Mouse (Mus musculus): ENCODE results near the gene Pla1a.
"Not testable (repeated sequence)": the region's sequence is repeated elsewhere in the genome, so short reads cannot be mapped to it uniquely, and the experiment has no call there.

Pla1a gene

DNA sequence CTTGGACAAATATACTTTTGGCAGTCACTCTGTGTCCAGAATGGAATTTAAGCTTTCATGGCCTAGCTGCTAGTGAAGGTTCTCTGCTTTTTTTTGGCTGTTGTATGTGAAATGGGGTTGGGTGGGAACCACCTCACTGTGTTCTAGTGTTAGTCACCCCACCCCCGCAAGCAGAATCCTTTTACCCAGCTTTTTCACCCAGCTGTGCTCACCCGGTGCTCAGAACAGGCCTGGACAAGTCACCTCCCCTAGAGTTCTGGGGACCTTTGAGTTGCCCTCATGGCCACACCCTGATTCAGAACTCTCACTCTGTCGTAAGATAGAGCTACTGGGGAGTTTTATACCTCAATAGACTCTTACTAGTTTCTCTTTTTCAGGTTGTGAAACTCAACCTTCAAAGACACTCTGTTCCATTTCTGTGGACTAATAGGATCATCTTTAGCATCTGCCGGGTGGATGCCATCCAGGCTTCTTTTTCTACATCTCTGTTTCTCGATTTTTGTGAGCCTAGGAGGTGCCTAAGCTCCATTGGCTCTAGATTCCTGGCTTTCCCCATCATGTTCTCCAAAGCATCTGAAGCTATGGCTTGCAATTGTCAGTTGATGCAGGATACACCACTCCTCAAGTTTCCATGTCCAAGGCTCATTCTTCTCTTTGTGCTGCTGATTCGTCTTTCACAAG lies 25.8 kb upstream of the Pla1a start:
- no peak for DNase-seq (ENCODE audit: low read depth, low spot score)

DNA sequence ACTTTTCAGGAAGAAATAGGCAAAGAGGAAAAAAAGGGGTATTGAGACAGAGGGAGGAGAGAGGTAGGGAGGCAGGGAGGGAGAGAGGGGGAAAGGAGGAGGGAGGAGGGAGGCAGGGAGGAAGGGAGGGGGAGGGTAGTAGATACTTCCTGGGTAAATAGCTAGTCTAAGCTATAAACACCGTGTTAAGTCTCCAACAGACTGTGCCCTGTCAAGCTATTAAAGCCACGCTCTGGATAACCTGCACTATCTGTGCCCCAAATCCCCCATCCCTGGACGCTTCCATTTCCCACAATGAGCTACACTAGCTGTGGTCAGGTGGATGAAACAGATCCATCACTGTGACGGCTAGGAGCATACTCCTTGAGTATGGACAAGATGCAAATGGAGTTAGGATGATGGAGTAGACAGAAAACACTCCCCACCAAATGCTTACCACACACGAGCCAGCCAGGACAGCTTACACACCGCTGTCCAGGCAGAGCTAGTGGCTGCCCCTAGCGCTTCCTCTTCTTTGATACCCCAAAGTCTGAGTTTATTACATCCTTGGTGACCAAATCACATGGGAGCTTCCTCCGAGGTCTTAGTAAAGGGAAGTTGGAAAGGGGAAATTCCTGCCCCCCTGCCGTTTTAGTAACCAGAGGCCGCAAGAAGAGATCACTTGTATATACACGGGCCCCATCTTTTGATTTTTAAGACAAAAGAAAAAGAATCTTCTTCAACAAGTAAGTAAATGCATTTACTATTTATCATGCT lies 24.0 kb upstream of the Pla1a start:
- no peak for DNase-seq (ENCODE audit: low read depth, low spot score)

DNA sequence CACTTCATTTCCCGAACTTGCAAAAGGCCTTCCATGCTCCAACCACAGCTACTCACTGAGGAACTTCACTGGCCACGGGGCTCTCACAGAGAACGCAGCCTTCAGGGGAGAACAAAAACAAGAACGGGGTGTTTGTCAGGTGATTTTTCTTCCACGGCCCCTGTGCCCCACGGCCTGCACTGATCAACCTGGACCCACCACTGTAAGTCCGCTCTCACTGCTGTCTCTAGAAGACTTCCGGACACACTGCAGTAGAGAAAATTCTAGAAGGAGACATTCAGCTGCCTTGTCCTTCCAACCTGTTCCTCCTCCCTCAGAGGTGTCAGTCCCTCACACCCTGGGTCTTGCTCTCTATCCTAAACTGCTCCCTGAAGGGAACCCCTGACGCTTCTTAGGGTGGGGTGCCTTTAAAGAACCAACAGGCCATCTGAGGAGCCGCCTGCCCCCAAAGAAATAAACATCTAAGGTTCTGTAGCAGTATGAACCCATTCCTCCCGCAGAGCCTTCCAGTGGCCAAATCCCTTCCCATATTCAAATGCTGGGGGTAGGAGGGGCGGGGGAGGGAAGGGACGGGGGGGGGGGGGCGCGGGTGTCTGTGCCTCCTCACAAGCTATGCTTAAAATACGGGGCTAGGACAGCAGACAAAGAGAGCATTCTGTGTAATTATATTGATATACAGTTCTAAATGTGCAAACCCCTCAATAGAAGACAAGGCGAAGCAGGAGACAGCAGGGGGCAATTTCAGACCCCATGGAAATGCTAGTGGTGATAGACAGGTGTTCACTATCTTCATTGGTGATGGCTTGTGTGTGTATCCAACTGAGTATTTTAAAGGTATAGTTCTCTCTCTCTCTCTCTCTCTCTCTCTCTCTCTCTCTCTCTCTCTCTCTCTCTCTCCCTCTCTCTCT lies 22.8 kb upstream of the Pla1a start, which contains the start of gene Cd80:
Gene Cd80, plus strand, starts transcription at position 51 of the 908 bp plus-strand sequence.
- no peak for DNase-seq (ENCODE audit: low read depth, low spot score)

DNA sequence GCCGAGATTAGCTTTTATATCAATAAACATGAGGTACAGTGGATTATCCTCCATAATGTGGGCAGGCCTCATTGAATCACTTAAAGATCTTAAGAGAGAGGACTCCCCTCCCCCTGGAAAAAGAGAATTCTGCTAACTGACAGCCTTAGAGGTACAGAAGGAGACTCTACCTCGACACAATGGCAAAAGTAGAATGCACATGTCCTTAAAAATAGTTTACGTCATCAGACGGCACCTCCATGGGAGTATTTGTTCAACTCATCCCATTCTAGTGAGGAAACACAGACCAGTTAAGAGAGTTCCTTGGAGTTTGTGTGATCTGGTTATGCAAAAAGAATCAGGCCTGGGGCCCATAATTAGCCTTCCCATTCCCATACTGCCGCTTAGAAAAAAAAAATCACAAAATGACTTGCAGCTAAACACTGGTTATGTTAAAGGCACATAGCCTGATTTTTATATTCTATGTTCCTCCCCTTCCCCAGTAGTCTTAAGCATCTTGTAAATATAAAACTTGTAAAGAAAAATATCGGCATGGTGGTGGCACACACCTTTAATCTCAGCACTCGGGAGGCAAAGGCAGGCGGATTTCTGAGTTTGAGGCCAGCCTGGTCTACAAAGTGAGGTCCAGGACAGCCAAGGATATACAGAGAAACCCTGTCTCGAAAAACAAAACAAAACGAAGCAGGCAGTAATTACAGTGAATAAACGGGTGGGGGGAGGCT lies 21.7 kb upstream of the Pla1a start:
- DNase-seq (ENCODE audit: low read depth, low spot score), result no peak

DNA sequence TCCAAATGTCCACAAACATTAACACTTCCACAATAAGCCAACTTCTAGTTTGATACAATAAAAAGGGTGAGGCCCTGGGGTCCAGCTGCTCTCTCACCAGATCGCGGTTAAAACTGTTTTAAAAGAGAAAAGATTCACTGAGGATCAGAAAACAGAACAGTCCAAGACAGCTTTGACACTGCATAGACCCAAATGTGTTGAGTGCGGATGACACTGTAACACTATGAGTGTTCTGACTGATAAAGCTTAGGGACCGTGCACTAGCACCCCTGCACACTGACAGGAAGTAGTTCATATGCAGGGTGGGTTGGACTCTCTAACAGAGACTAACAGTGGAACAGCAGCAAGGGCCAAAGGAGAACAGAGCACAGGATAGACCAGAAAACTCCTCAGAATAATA lies 21.0 kb upstream of the Pla1a start:
- DNase-seq (ENCODE audit: low read depth, low spot score), result no peak

DNA sequence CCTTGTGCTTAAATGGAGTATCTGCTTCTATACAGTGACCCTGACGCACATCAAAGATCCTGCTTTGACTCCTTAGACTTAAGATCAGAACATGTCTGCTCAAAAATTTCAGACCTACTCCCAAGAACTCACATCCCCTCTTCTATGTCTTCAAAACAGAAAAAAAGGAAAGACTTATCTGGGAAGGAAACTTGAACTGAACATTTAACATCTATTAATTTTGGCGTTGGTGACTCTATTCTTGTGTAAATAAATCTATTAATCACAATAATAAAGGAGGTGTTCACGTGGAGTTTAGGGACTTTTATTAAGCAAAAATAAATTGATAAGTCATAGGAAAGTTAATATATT lies 20.2 kb upstream of the Pla1a start:
- DNase-seq (ENCODE audit: low read depth, low spot score), result no peak

DNA sequence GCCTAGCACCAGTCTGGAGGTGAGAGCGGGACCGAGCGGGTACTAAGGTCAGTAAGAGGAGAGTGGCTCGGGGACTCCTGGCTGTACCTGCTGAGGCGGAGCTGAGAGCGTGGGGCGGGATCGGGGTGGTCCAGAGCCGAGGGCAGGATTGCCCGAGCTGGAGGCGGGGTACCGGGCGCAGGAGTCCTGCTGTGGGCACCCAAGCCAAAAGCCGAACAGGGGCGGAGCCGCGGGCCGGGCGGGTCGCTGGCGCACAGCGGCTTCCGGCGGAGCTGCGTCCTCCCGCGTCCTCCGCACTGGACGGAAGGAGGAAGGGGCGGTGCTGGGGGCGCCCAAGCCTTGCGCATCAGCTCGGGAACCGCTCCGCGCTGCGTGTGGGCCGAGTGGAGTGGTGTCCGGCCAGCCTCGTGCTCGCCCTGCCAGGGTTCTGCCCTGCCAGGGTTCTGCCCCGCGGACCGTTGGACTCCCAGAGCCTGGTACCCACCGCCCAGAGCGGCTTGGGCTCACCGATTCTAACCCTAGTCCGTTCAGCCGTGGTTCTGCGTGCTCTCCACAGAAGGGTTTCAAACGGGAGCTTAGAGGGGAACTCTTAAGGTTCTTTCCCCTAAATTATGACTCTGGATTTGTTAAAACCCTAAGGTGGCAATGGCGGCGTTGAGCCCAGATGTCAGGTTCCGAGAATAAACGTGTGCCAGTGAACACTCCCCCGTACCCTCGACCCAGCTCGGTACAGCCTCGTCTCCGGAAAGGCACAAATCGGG lies 19.7 kb upstream of the Pla1a start, which contains the start of gene Adprh:
Gene Adprh, minus strand, starts transcription at position 262 of the 761 bp plus-strand sequence.
- peak; percentile 80 for DNase-seq (ENCODE audit: low read depth, low spot score)

DNA sequence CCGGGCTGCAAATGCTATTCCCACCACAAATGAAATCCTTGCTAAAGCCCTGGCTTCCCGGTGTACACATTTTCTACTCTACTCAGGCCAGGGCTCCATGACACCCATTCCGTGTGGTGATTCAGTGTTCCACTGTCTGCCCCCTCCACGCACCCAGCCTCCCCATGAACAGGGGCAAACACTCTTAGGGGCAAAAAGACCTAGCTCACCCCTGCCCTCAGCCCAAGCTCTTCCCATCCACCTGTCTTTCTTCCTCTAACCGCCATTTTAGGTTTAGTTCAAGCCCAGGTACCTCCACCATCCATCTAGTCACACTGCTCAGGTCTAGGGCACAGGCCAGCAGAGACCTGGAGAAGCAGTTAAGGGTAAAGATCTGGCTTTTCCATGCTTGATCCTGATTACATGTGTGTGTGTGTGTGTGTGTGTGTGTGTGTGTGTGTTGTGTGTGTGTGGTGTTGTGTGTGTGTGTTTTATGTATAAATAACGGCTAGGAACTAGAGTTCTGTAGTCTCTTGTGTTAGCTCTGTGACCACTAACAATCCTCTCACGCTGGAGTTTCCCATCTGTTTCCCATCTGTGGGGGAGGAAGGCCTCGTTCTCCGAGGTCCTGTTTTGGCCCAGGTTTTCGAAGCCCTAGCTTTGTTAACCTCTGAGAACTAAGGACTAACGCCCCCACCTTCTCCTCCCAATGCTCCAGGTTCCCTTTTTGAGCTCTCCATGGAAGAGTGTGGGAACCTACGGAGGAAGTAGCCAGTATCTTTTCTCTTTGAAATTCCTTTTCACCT lies 18.7 kb upstream of the Pla1a start:
- DNase-seq (ENCODE audit: low read depth, low spot score), result peak; percentile 34

DNA sequence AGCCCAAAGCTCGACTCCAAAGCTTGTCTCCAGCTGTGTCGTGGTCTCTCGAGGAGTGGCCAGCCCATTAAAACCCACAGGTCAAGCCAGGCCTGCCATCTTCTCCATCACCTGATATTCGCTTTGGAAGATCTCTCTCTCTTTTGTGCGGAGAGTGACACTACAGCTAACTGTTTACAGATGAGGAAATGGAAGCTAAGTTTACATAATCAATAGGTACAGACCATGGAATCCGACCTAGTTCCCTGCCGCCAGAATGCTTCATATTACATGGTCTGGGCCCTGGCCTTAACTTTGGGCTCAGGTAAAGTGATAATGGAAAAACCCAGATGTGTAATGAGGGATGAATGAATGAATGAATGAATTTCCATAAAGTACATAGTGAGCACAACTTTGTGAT lies 17.8 kb upstream of the Pla1a start:
- DNase-seq (ENCODE audit: low read depth, low spot score), result no peak

DNA sequence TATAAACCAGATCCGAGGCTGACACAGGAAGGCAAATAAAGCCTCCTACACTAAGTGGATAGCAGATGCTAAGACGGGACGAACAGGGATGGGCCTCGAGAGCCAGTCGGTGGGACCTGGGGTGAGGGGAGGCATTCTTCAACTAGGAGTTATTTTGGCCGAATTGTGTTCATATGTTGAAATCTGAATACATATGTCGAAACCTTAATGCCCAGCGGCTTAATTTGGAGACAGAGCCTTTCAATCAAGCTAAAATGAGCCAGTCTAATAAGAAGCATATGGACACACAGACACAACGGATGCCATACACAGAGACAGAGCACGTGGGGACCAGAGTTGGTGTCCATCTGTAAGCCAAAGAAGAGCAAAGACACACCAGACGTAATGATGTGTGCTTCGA lies 15.5 kb upstream of the Pla1a start:
- DNase-seq (ENCODE audit: low read depth, low spot score), result no peak

DNA sequence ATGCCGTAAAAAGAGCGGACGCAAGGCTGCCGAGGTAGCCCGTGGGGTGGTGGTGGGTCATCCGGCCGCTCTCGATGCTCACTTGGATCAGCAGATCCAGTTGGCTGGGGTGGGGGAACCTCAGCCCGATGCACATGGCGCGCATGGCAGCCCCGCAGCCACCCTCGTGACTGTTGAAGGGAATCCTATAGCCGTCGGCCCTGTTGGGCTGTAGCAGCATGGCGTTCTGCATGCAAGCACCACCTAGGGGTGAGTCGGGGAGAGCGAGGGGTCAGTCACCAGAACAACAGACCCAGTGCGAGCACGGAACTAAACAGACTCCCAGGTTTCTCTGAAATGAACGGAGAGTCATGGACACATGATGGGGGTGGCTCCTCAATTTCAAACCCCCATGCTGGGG lies 14.4 kb upstream of the Pla1a start:
- DNase-seq (ENCODE audit: low read depth, low spot score), result no peak

DNA sequence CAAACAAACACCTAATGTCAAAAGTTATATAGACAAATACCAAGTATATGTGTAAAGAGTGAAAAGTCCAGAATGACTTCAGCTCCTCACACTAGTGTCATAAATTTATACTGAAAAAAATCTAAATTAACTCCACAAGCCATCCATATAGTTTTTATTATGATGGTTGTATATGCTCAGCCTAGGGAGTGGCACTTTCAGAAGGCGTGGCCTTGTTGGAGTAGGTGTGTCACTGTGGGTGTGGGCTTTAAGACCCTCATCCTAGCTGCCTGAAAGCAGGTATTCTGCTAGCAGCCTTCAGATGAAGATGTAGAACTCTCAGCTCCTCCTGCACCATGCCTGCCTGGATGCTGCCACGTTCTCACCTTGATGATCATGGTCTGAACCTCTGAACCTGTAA lies 13.2 kb upstream of the Pla1a start:
- not testable (repeated sequence) for DNase-seq (ENCODE audit: low read depth, low spot score)

DNA sequence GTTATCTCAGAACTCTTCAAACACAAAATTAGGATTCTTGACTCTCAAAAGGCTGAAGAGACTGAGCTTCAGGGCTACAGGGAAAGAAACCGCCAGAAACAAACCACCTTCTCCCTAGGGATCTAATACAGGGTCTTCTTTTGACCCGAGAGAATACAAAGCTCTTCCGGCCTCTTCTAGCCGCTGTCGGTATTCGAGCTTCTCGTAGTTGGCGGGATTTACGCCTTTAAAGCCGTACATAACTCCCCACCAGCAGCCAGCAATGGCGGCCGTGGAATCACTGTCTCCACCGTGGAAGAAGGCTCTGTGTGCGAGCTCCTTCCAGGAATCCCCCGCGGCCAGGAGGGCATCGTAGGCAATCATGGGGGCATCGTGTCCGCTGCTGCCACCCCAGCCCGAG lies 12.6 kb upstream of the Pla1a start:
- no peak for DNase-seq (ENCODE audit: low read depth, low spot score)

DNA sequence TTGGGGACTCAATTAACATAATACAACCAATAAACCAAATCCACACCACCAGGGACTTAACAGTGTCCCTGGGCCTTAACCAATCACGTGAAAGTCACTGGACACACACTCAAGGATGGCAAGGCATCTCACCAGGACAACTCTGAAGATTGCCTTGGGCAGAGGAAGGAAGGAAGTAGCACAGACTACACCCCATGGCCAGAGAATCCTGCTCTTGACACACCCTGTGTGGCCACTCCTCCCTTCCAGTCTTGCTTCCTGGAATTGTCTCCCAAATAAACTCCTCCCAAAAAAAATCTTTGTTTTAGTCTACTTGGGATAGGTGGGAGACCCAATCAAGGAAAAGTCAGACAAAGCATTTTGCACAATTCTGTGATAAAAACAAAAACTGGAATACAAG lies 12.1 kb upstream of the Pla1a start:
- DNase-seq (ENCODE audit: low read depth, low spot score), result no peak

DNA sequence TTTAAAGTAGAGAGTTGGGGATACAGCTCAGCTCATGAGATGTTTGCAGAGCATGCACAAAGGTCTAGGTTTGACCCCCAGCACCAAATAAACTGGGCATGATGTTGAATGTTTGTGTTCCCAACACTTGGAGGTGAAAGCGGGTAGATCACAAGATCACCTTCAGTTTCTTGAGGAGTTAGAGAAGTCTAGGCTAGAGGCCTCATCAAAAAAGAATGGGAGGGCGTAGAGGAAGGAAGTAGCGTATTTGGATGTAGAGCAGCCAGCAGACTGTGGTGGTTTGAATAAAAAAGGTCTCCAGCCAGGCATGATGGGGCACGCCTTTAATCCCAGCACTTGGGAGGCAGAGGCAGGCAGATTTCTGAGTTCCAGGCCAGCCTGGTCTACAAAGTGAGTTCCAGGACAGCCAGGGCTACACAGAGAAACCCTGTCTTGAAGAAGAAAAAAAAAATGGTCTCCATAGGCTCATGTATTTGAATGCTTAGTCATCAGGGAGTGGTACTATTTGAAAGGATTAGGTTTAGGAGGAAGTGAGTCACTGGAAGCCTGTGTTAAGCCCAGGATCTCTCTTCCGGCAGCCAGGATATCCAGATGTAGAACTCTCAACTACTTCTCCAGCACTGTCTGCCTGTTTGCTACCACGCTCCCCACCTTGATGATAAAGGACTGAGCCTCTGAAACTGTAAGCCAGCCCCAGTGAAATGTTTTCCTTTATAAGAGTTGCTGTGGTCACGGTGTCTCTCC lies 10.9 kb upstream of the Pla1a start:
- no peak for DNase-seq (ENCODE audit: low read depth, low spot score)

DNA sequence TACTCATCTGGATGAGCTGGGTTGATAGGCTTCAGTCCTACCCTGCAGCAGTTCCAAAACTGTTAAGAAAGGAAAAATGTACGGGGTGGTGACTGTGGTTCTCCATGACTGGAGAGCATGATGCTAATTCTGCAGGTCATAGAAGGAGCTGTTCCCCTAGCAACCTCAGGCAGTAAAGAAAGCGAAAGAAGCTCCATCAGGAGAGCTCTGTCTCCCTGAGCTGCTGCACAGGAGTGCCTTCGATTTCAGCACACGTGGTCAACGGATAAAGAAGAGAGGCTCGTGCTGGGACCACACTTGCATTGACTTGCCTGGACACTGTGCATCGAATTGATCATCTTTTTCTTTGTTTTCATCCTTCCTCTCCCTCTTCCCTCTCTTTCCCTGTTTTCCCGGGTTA lies 9.3 kb upstream of the Pla1a start:
- DNase-seq (ENCODE audit: low read depth, low spot score), result no peak

DNA sequence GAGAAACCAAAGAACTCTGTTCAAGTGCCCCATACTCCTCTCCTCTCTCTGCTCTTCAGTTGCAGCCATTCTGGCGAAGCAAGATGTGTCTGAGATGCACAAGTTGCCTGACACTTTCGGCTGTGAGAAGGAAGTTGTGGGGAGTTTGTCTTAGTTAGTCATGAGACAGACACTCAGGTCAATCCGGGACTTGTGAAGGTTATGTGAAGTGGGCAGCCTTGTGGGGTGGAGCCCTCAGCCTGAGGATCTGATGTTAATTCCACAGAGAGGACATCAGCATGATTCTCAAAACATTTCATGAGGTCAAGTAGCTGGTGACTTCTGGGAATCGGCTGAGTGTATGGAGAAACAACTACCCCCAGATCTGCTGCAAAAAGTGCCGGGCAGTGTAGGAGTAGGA lies 8.7 kb upstream of the Pla1a start:
- no peak for DNase-seq (ENCODE audit: low read depth, low spot score)

DNA sequence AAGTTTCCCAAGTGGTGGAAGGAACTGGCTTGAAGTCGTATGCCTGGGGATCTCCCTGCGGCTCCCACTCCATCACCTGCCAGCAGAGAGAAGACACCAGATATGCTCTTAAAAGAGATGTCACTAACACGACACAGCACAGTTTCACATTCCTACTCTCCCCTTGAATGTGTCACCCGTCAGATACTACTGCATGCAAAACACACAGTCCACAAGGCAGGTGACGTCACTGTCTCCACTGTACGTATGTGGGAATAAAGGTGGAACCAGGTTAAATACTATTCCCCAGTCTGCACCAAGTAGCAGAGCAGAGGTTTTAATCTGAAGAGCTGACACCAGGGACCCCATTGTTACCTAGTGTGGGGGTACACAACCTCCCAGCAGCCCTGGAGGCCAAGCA lies 7.5 kb upstream of the Pla1a start:
- no peak for DNase-seq (ENCODE audit: low read depth, low spot score)

DNA sequence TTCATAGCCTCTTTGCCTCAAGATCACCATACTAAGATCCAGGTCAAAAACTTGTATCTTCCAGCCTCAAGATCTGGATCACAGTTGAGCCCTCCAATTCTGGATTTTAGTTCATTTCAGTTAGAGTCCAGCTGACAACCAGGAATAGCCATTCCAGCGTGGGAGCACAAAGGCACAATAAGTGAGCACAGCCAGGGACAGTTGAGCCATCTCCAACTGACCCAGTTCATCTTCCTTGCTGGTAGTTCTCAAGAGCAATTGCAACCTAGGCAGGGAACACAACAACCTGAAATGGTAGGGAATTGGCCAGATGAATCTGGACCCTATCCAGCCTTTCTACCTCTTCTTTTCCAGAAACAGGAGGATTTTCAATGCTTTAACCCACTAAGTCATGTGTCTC lies 6.2 kb upstream of the Pla1a start:
- no peak for DNase-seq (ENCODE audit: low read depth, low spot score)

Measured in forelimb bud, embryonic 11.5 days (tissue).